Mouse (Mus musculus): Measurements from ENCODE around the gene Cdk20.

GRCm38 (mm10) chr13:64400801-64401361 is 31.2 kb upstream of the Cdk20 start:
- TF ChIP-seq MAX (IDR thresholded peaks at IDR 0.05) (no peak), CTCF (IDR thresholded peaks at IDR 0.05; ENCODE audit: control insufficient read depth, insufficient read depth, insufficient read length) (no peak), MYOG (IDR thresholded peaks at IDR 0.05; ENCODE audit: control insufficient read depth, extremely low read depth, insufficient read length) (no peak), MYOD1 (IDR thresholded peaks at IDR 0.05; ENCODE audit: control insufficient read depth, insufficient read length, low read depth) (no peak), USF1 (IDR thresholded peaks at IDR 0.05; ENCODE audit: low read depth) (no peak), CEBPB (IDR thresholded peaks at IDR 0.05; ENCODE audit: low read depth) (no peak)

Measured in C2C12 (cell line).